Mouse (Mus musculus) myocyte (in vitro differentiated cells): ENCODE measurements around the gene Icam2. TPM values are rescaled to one million over a fixed set of nuclear protein-coding genes. Genes with fewer than 3 reads are reported as not detected.

Experiments
- H3K27me3 ChIP-seq: one replicate; pipeline ENCODE4 v1.6.1; 2011; ENCODE audit not compliant: control insufficient read depth, insufficient read depth, insufficient read length
- H3K36me3 ChIP-seq: one replicate; pipeline ENCODE4 v1.6.1; 2011; ENCODE audit not compliant: control insufficient read depth, insufficient read depth
- H3K4me2 ChIP-seq: one replicate; pipeline ENCODE4 v1.6.1; 2011; ENCODE audit warnings: low read depth, control low read depth
- H3K4me3 ChIP-seq: one replicate; pipeline ENCODE4 v1.5.1; 2011; ENCODE audit warnings: mild to moderate bottlenecking, control low read depth, moderate library complexity
- H3K79me2 ChIP-seq: one replicate; pipeline ENCODE4 v1.6.1; 2011; ENCODE audit not compliant: control insufficient read depth, insufficient read depth
- H3ac ChIP-seq: one replicate; pipeline ENCODE4 v1.6.1; 2011; ENCODE audit not compliant: control insufficient read depth, insufficient read length
- CEBPB ChIP-seq: IDR thresholded peaks from 2 replicates; pipeline ENCODE4 v1.6.1; 2011; ENCODE audit warnings: mild to moderate bottlenecking, moderate library complexity; ENCODE audit not compliant: poor library complexity, insufficient read depth, severe bottlenecking
- E2F4 ChIP-seq: IDR thresholded peaks from one replicate; pipeline ENCODE4 v1.6.1; 2011; ENCODE audit warnings: mild to moderate bottlenecking, control low read depth, moderate library complexity; ENCODE audit not compliant: insufficient read depth
- MAX ChIP-seq: IDR thresholded peaks from one replicate; pipeline ENCODE4 v1.6.1; 2011; ENCODE audit warnings: low read depth, mild to moderate bottlenecking, control low read depth
- MYOD1 ChIP-seq, 3 experiments: IDR thresholded peaks; one replicate each; pipeline ENCODE4 v1.6.1; 2011; ENCODE audit warnings: control low read depth in 2 of 3, low read depth in 2 of 3, mild to moderate bottlenecking in 2 of 3, moderate library complexity in 1 of 3; ENCODE audit not compliant: insufficient read length in 2 of 3, control insufficient read depth in 1 of 3
- MYOG ChIP-seq, 3 experiments: IDR thresholded peaks; one replicate each; pipeline ENCODE4 v1.6.1; 2011; ENCODE audit warnings: control low read depth in 2 of 3, low read depth in 2 of 3, mild to moderate bottlenecking in 2 of 3; ENCODE audit not compliant: insufficient read length in 2 of 3, control insufficient read depth in 1 of 3, insufficient read depth in 1 of 3
- POLR2A ChIP-seq: IDR thresholded peaks from one replicate; pipeline ENCODE4 v1.6.1; 2011; ENCODE audit warnings: low read depth, mild to moderate bottlenecking, control low read depth, moderate library complexity; ENCODE audit not compliant: insufficient read length
- POLR2AphosphoS2 ChIP-seq: IDR thresholded peaks from one replicate; pipeline ENCODE4 v1.6.1; 2011; ENCODE audit warnings: low read depth, control low read depth; ENCODE audit not compliant: insufficient read length
- REST ChIP-seq: IDR thresholded peaks from one replicate; pipeline ENCODE4 v1.6.1; 2011; ENCODE audit warnings: mild to moderate bottlenecking, control low read depth, moderate library complexity; ENCODE audit not compliant: insufficient read depth, insufficient read length
- SRF ChIP-seq: IDR thresholded peaks from one replicate; pipeline ENCODE4 v1.6.1; 2011; ENCODE audit warnings: low read depth; ENCODE audit not compliant: control insufficient read depth, insufficient read length
- TCF12 ChIP-seq: IDR thresholded peaks from one replicate; pipeline ENCODE4 v1.6.1; 2011; ENCODE audit warnings: mild to moderate bottlenecking, control low read depth; ENCODE audit not compliant: poor library complexity, insufficient read depth, severe bottlenecking
- TCF3 ChIP-seq: IDR thresholded peaks from one replicate; pipeline ENCODE4 v1.6.1; 2011; ENCODE audit warnings: low read depth, control low read depth; ENCODE audit not compliant: insufficient read length
- USF1 ChIP-seq: IDR thresholded peaks from one replicate; pipeline ENCODE4 v1.6.1; 2011; ENCODE audit warnings: low read depth, mild to moderate bottlenecking, control low read depth, moderate library complexity
- polyA plus RNA-seq: library from polyadenylated mRNA; unstranded; fragments of >200 nt; fragmentation: generic; extraction: Trizol; gene quantifications from one replicate; pipeline ENCODE4 v1.2.1, GENCODE M21; 2012; ENCODE audit warnings: missing spikeins

The Icam2 gene
- polyA plus RNA-seq, 1 experiment = not detected

GRCm38 (mm10) chr11:106428556-106428955 is 40.7 kb upstream of the Icam2 start:
- TF ChIP-seq MYOD1 (IDR thresholded peaks at IDR 0.05; ENCODE audit: control insufficient read depth in 1 of 3, insufficient read length in 2 of 3, low read depth in 2 of 3) (no peak), MYOG (IDR thresholded peaks at IDR 0.05; ENCODE audit: control insufficient read depth in 1 of 3, insufficient read depth in 1 of 3, insufficient read length in 2 of 3, low read depth in 2 of 3) (no peak), POLR2AphosphoS2 (no peak), REST (no peak), E2F4 (no peak), POLR2A (no peak), USF1 (no peak), SRF (no peak), TCF3 (no peak), TCF12 (no peak)
- Histone ChIP-seq H3K4me3 (no peak overlapping the region), H3K36me3 (peaks cover 59% of the 10 kb centered on the region), H3ac (no peak overlapping the region), H3K79me2 (no peaks in the 10 kb centered on the region), H3K4me2 (no peak overlapping the region), H3K27me3 (no peaks in the 10 kb centered on the region)

- Histone ChIP-seq H3K36me3 (peaks cover 59% of the 10 kb centered on the region), H3ac (no peak overlapping the region), H3K79me2 (no peaks in the 10 kb centered on the region), H3K4me2 (no peak overlapping the region), H3K4me3 (no peak overlapping the region), H3K27me3 (no peaks in the 10 kb centered on the region)
- TF ChIP-seq SRF = no peak
- TF ChIP-seq CEBPB = no peak
- no peak for TF ChIP-seq POLR2AphosphoS2
- TF ChIP-seq TCF3 = no peak
- TF ChIP-seq POLR2A = no peak
- no peak for TF ChIP-seq USF1
- no peak for TF ChIP-seq E2F4
- no peak for TF ChIP-seq TCF12
- no peak for TF ChIP-seq MYOD1 (IDR thresholded peaks at IDR 0.05; ENCODE audit: control insufficient read depth in 1 of 3, insufficient read length in 2 of 3, low read depth in 2 of 3)
- no peak for TF ChIP-seq MAX
- TF ChIP-seq MYOG (IDR thresholded peaks at IDR 0.05; ENCODE audit: control insufficient read depth in 1 of 3, insufficient read depth in 1 of 3, insufficient read length in 2 of 3, low read depth in 2 of 3) = no peak
- TF ChIP-seq REST = no peak
These were observed 40.2 kb upstream of the Icam2 start for GRCm38 (mm10) chr11:106428106-106428505.

GRCm38 (mm10) chr11:106426447-106426846 is 38.6 kb upstream of the Icam2 start:
- Histone ChIP-seq H3K36me3 (peaks cover 56% of the 10 kb centered on the region), H3K4me3 (no peak overlapping the region), H3K79me2 (no peaks in the 10 kb centered on the region), H3K4me2 (no peak overlapping the region), H3K27me3 (no peaks in the 10 kb centered on the region), H3ac (no peak overlapping the region)
- TF ChIP-seq MYOD1 (IDR thresholded peaks at IDR 0.05; ENCODE audit: control insufficient read depth in 1 of 3, insufficient read length in 2 of 3, low read depth in 2 of 3) = no peak

- peaks cover 58% of the 10 kb centered on the region for H3K36me3 ChIP-seq
- TF ChIP-seq USF1 (no peak), E2F4 (no peak), SRF (no peak)
- H3K4me3 ChIP-seq = no peak overlapping the region
- no peaks in the 10 kb centered on the region for H3K27me3 ChIP-seq
- H3K79me2 ChIP-seq = no peaks in the 10 kb centered on the region
- H3ac ChIP-seq = no peak overlapping the region
- H3K4me2 ChIP-seq = no peak overlapping the region
These were observed 37.3 kb upstream of the Icam2 start for GRCm38 (mm10) chr11:106425201-106425600.

GRCm38 (mm10) chr11:106419262-106420102 is 31.6 kb upstream of the Icam2 start:
- Histone ChIP-seq H3K79me2 (no peaks in the 10 kb centered on the region), H3ac (no peak overlapping the region), H3K36me3 (peaks cover 76% of the 10 kb centered on the region), H3K4me2 (no peak overlapping the region), H3K27me3 (no peaks in the 10 kb centered on the region), H3K4me3 (no peak overlapping the region)
- TF ChIP-seq TCF3 = no peak
- no peak for TF ChIP-seq TCF12
- no peak for TF ChIP-seq USF1
- no peak for TF ChIP-seq MYOD1 (IDR thresholded peaks at IDR 0.05; ENCODE audit: control insufficient read depth in 1 of 3, insufficient read length in 2 of 3, low read depth in 2 of 3)
- TF ChIP-seq MAX = no peak
- TF ChIP-seq CEBPB = no peak
- no peak for TF ChIP-seq REST
- TF ChIP-seq SRF = no peak
- TF ChIP-seq MYOG (IDR thresholded peaks at IDR 0.05; ENCODE audit: control insufficient read depth in 1 of 3, insufficient read depth in 1 of 3, insufficient read length in 2 of 3, low read depth in 2 of 3) = no peak
- TF ChIP-seq POLR2A = no peak
- TF ChIP-seq E2F4 = no peak
- no peak for TF ChIP-seq POLR2AphosphoS2
